Mouse (Mus musculus) kidney, adult 8-10 months (tissue): ENCODE data around the gene Pik3ap1.
"Not testable (repeated sequence)": the region's sequence is repeated elsewhere in the genome, so short reads cannot be mapped to it uniquely, and the experiment has no call there.

ENCODE experiments used
- DNase-seq, 2 experiments: peaks; one replicate each; pipeline ENCODE4 v3.0.0; 2022

Gene Pik3ap1

GRCm38 (mm10) chr19:41330401-41330800, 54.5 kb downstream of the Pik3ap1 start:
- DNase-seq: no peak

DNA sequence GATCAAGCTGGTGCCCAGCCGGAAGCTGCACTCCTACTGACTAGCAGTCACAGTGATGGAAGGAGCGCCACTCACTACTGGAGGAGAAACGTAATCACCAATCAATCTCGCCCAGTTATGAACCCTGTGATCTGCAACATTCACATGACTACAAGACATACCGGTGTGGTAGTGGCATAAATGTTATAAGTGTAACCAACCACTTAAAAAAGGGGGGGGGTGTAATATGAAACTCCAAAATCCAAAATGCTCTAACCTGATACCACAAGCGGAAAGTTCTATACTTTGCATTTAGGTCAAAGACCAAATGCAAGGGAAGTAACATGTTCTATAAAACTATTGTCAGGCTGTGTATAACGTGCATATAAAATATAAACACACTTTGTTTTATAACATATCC, 54.9 kb downstream of the Pik3ap1 start:
- DNase-seq: no peak

DNA sequence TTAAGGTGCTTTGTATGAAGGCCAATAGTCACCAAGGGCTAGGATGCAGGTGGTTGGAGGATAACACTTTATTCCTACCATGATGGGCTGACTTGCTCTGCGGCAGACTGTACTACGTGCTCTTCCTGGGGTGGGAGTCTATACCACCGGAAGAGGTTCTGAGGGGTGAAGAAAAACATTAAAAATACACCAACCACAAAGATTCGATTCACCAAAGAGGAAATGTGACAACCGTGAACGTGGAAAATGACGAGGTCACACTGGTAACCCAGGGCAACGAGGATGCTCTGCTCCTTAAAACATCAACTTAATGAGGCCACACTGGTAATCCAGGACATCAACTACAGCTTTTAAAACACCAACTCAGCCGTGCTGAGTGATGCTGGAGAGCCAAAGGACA, 56.2 kb downstream of the Pik3ap1 start:
- no peak for DNase-seq

GRCm38 (mm10) chr19:41323813-41324212, 61.1 kb downstream of the Pik3ap1 start:
- no peak for DNase-seq

DNA sequence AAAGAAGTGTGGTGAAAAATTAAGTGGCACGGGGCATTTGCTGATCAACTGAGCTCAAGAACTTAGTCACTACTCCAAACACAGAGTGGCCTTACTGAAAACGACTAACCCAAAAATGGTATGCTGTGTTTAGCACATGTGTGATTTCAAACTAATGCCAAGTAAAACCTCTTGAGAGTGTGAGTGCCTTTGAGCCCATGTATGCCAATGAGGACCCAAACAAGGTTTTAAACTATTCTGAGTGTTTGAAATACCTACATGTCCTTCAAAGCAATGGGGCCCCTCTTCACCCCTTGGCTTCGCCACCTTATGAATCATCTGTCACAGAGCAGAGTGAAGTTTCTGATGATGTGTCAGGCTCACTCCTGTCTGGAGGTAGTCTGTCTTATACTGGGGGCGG, 61.8 kb downstream of the Pik3ap1 start:
- DNase-seq: no peak

DNA sequence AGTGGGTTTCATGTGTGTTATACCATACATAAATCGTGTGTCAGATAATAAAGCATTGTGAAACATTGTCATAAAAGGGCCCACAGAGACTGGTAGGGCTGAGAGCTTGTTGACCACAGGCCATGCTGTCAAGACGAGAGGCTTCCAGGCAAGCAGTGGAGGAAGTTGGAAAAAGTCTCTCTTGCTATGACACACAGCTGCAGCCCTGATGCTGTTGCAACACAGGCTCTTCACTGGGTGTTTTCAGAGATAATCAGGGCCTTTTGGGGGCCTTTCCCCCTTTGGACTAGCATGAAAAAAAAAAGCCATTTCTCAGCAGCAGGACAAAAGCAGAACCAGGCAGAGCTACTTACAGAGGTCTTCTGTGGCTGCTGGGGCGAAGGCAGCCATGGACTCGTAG, 63.8 kb downstream of the Pik3ap1 start:
- DNase-seq: no peak

DNA sequence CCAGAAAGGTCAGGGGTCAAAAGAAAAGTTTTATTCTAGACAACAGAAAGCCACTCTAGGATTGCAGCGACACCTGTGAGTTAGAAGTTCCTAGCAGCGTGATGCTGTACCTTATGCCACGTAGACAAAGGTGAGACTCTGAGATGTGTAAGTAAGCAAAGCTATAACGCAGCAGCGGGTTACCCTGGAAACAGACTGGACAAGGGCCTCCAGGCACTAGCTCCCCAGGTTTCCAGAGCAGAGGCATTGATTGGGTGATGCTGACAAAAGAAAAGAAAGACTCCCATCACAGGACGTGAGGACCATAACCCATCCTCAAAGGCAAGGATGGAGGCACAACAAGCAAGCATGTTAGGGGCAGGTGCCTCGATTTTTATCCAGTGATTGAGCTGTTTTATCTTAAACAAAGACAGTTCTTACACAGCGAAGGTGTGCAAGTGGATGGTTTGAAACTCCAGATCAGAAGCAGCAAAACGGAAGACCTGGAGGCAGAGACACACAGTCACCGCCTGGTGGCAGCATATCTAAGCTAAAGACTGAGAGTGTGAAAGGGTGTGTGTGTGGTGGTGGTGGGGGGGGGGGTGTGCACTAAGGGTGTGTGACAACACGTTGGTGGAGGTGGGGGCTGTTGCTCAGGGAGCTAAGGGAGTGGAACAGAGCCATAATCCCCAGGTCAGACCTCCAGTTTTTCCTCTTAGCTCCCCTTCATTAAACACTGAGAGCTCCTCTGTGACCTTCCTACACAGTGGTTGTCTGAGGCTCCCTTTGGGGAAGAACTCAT, 67.4 kb downstream of the Pik3ap1 start:
- peak in 1 of 2 experiments; percentile 32 for DNase-seq

GRCm38 (mm10) chr19:41314696-41315095, 70.2 kb downstream of the Pik3ap1 start:
- no peak for DNase-seq

- no peak for DNase-seq
Measured at GRCm38 (mm10) chr19:41313663-41314062, 71.2 kb downstream of the Pik3ap1 start.

GRCm38 (mm10) chr19:41312587-41312986, 72.3 kb downstream of the Pik3ap1 start:
- not testable (repeated sequence) for DNase-seq

DNA sequence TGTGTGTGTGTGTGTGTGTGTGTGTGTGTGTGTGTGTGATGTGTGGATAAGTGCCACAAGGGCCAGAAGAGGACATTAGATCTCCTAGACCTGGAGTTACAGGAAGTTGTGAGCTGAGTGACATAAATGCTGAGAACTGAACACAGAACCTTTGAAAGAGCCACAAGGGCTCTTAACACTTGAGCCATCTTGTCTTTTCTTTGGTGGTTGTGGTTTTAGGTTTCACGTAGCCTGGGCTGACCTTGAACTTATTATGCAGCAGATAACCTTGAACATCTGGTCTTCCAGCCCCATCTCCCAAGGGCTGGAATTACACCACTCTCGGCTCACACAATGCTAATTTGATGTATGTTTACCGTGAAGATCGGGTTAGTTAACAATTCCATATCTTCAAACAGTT, 72.9 kb downstream of the Pik3ap1 start:
- no peak for DNase-seq

- DNase-seq: no peak
Measured at GRCm38 (mm10) chr19:41310971-41311703, 73.8 kb downstream of the Pik3ap1 start.

DNA sequence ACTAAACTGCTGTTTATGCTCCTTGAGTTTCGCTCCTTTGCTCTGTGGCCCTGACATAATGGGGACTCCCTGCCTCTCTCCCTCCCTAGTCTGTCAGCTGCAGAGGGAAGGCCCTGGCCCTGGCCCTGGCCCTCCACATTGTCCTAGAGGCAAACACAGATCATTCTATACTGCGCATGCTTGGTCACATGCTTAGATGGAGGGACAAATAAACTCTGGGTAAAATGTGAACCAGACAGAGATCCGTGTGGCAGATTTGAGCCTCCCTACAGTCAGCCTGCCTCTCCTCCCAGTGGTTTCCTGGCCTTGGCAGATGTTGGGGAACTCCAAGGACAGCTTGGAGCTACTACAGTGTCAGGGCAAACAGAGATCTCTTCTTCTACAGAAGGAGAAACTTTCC, 81.0 kb downstream of the Pik3ap1 start:
- DNase-seq: no peak

DNA sequence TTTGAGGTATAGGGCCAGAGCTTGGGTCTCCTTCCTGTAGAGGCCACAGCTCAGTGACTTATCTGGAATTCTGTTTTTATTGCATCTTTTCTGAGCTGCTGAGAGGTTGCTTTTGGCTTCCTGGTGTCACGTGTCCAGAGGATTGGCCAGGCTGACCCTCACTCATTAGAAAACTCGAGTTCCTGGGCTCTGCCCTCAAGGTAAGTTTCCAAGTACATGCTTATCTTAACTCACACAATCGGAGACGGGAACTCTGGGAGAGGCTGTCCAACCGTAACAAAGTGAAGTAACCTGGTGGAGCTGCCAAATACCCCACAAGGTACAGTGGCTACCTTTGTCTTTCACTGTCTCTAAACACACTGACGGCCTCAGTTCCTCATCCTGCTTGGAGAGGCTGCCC, 81.5 kb downstream of the Pik3ap1 start:
- DNase-seq: no peak

- no peak for DNase-seq
Measured at GRCm38 (mm10) chr19:41301856-41302255, 83.0 kb downstream of the Pik3ap1 start.

- no peak for DNase-seq
Measured at GRCm38 (mm10) chr19:41299446-41299845, 85.5 kb downstream of the Pik3ap1 start.

DNA sequence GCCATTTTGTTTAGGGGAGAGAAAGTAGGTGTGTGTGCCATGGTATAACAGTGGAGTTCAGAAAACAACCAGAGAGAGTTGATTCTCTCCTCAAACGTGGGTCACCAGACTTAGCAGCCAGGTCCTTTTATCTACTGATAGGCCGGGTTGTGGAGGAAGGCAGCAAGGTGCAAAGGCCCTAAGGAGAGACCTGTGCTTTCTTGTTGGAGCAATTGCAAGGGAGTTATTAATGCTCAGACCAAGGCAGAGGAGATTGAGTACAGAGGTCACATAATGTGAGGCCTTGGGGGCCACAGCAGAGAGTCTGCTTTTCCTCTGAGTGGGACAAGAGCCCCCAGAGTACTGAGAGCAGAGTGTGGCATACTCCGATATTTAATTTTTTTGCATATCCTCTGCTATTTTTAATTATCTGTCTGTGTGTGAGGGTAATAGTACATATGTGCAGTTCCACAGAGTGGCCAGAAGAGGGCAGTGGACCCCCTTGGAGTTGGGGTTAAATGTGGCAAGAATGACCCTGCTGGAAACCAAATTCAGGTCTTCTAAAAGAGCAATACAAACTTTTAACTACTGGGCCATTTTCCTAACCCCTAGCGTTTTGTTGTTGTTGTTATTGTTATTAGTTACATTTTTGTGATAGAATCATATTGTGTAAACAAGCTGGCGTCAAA, 93.8 kb downstream of the Pik3ap1 start:
- no peak for DNase-seq

DNA sequence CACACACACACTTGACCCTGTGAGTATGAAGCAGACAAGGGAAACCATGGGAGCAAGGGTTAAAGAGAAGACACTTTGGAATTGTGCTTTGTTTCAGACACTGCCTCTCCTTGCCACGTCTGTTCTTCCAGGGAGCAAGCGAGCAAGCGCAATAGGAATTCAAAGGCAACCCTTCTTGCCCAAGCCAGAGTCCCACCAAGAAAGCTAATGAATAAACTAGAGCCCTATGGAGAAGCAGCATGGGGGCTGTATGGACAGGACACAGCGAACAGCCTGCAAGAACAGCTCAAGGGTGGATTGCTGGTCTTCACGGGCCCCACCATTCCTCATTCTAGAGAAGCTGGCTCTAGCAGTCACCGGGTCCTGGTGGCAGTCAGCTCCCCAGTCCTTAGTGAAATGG, 96.3 kb downstream of the Pik3ap1 start:
- DNase-seq: no peak

GRCm38 (mm10) chr19:41287224-41287623, 97.7 kb downstream of the Pik3ap1 start:
- no peak for DNase-seq

DNA sequence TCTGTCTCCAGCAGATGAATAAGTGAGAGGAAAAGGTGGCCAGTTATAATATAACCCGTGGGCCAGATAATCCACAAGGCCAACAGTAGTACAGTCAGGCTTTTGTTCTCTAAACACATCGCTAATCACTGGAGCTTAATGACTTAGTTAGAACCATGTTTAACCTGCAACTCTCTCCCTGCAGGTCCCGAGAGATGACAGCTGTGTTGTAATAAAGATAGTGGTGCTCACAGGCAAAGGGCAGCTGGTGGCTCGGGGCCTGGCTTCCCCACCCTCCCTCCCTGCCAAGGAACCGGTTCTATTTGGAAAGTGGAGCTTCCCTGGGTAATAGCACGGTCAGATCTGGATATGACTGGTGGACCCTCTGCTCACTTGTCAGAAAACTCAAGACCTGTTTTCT, 100.4 kb downstream of the Pik3ap1 start:
- no peak for DNase-seq

DNA sequence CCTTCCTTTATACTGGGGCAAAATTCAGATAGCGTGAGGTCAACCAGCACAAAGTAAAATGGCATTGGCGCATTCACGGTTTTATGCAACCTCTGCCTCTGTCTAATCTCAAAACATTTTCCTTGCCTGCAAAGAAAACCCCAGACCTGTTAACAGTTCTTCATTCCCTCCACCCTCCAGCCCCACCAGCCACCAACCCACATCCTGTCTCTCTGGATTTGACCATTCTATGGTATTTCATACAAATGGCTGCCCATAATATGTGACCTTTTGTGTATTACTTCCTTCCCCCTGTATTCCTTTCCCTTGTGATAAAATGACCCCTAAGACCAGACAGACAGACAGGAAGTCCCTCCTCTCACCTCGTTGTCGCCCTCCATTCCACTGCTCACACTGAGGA, 102.2 kb downstream of the Pik3ap1 start:
- DNase-seq: no peak

GRCm38 (mm10) chr19:41282216-41282615, 102.7 kb downstream of the Pik3ap1 start:
- no peak for DNase-seq

DNA sequence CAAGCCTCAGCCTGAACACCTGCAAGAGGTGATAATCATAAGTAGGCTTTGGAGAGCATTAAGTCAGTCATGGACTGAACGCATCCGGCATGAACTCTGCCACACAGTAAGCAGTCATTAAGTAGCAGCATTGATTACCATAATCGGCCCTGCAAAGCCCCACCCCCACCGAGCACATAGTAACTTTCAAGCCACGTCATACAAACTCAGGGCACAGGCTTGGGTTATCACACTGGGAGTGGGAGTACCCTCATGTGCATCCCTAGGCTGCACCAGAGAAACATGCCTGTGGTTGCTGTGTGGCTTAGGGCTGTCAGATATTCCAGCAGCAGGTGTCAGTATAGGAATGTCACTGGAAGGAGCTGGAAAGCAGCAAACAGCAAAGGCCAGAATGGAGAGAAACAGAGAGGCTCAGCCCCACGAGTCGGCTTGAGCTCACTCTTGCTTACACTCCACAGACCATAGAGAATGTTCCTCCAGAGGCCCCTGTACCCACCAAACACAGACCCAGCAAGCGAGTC, 105.1 kb downstream of the Pik3ap1 start:
- DNase-seq: no peak

GRCm38 (mm10) chr19:41278606-41279005, 106.3 kb downstream of the Pik3ap1 start:
- DNase-seq: no peak
